Mouse (Mus musculus): ENCODE measurements around the gene Psmd6. TPM values are rescaled to one million over a fixed set of nuclear protein-coding genes. Genes with fewer than 3 reads are reported as not detected.

The Psmd6 gene
- 228 and 234 TPM in 2 replicates for polyA plus RNA-seq (2015; fragmentation: Nextera tagmentation; extraction: Ambion mirVana)

GRCm38 (mm10) chr14:14120230-14121096, at the start of gene Psmd6:
Gene Psmd6, minus strand, starts transcription at chr14:14120984.
- DNase-seq (ENCODE audit: low spot score), result peak; percentile 90

GRCm38 (mm10) chr14:14110710-14111109, 10.1 kb downstream of the Psmd6 start:
- DNase-seq (ENCODE audit: low spot score), result no peak

- no peak for DNase-seq (ENCODE audit: low spot score)
Measured at GRCm38 (mm10) chr14:14104930-14105318, 15.9 kb downstream of the Psmd6 start.

GRCm38 (mm10) chr14:14104213-14104929, 16.4 kb downstream of the Psmd6 start:
- no peak for DNase-seq (ENCODE audit: low spot score)

- no peak for DNase-seq (ENCODE audit: low spot score)
Measured at GRCm38 (mm10) chr14:14101296-14101695, 19.5 kb downstream of the Psmd6 start.

- DNase-seq (ENCODE audit: low spot score), result no peak
Measured at GRCm38 (mm10) chr14:14100773-14101280, 20.0 kb downstream of the Psmd6 start.

GRCm38 (mm10) chr14:14098330-14098980, 22.3 kb downstream of the Psmd6 start:
- DNase-seq (ENCODE audit: low spot score), result peak; percentile 90

- DNase-seq (ENCODE audit: low spot score), result no peak
Measured at GRCm38 (mm10) chr14:14090571-14090970, 30.2 kb downstream of the Psmd6 start.

- DNase-seq (ENCODE audit: low spot score), result peak; percentile 65
Measured at GRCm38 (mm10) chr14:14088016-14088791, 32.6 kb downstream of the Psmd6 start.

- DNase-seq (ENCODE audit: low spot score), result no peak
Measured at GRCm38 (mm10) chr14:14087348-14087747, 33.4 kb downstream of the Psmd6 start.

- DNase-seq (ENCODE audit: low spot score), result no peak
Measured at GRCm38 (mm10) chr14:14086711-14087263, 34.0 kb downstream of the Psmd6 start.

- no peak for DNase-seq (ENCODE audit: low spot score)
Measured at GRCm38 (mm10) chr14:14083811-14084210, 37.0 kb downstream of the Psmd6 start.

- no peak for DNase-seq (ENCODE audit: low spot score)
Measured at GRCm38 (mm10) chr14:14080604-14081194, 40.1 kb downstream of the Psmd6 start.

- DNase-seq (ENCODE audit: low spot score), result no peak
Measured at GRCm38 (mm10) chr14:14071456-14071855, 49.3 kb downstream of the Psmd6 start.

- no peak for DNase-seq (ENCODE audit: low spot score)
Measured at GRCm38 (mm10) chr14:14070541-14071315, 50.1 kb downstream of the Psmd6 start.

- DNase-seq (ENCODE audit: low spot score), result no peak
Measured at GRCm38 (mm10) chr14:14068553-14068952, 52.2 kb downstream of the Psmd6 start.

GRCm38 (mm10) chr14:14067648-14068472, 52.9 kb downstream of the Psmd6 start:
- DNase-seq (ENCODE audit: low spot score), result peak; percentile 84

- no peak for DNase-seq (ENCODE audit: low spot score)
Measured at GRCm38 (mm10) chr14:14066241-14066640, 54.5 kb downstream of the Psmd6 start.

GRCm38 (mm10) chr14:14065142-14065498, 55.7 kb downstream of the Psmd6 start:
- DNase-seq (ENCODE audit: low spot score), result no peak

All from thymus, postnatal 0 days (tissue).